Mouse (Mus musculus) WW6 (cell line): Measurements from ENCODE around the gene Olfr68.
A peak's percentile ranks its signal among the peaks of the same experiment; 100 is the strongest.
"Not testable (repeated sequence)": the region's sequence is repeated elsewhere in the genome, so short reads cannot be mapped to it uniquely, and the experiment has no call there.

Experiments
- DNase-seq: peaks from one replicate; pipeline ENCODE4 v3.0.0-alpha.2; 2013; ENCODE audit warnings: low read depth, low spot score

The Olfr68 gene

GRCm38 (mm10) chr7:103779598-103779997, at the start of gene Olfr68:
Gene Olfr68 (minus strand): TSS chr7:103779698.
- no peak for DNase-seq

DNA sequence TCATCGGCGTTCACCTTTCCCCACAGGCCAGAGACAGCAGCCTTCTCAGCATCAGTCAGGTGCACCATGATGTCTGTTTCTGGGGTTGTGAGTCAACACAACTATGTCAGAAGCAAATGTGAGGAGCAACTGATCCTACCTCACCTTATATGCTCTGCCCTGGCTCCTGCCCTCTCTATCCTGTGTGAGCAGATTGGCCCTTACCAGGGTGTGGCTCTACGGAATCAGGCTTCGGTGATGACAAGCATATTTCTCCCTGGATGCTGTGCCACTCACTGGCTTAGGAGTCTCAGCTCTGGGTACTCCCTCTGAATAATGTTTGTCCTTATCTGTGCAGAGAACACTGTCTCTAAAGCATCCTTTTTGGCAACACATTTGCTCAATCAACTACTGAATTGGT, 48.3 kb upstream of the Olfr68 start, which contains the start of gene Hbb-bs:
Hbb-bs (minus strand) TSS at position 289 of the 400 bp plus-strand sequence.
- DNase-seq = no peak

GRCm38 (mm10) chr7:103827139-103827538, 47.6 kb upstream of the Olfr68 start:
- DNase-seq = not testable (repeated sequence)

GRCm38 (mm10) chr7:103826255-103826887, 46.9 kb upstream of the Olfr68 start:
- DNase-seq = no peak

GRCm38 (mm10) chr7:103825536-103826254, 46.2 kb upstream of the Olfr68 start:
- DNase-seq = no peak

DNA sequence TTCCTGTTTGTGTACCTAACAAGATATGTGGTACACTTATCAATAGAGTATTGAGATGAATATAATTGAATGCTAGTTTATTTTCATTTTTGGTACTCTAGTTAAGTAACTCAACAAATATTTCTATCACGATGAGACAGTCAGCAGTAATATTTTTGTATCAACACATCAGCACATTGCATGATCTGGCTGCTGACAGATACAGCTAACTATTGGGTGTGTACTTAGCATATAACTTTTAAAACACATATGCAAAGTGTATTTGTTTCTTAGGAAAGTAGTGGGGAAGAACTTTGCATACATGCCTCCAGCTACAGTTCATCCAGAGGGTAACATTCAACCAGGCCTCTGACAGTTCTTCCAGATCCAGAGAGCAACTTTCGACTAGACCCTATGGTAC, 45.1 kb upstream of the Olfr68 start:
- no peak for DNase-seq

- not testable (repeated sequence) for DNase-seq
Observed at GRCm38 (mm10) chr7:103815085-103815484, 35.6 kb upstream of the Olfr68 start.

- no peak for DNase-seq
Observed at GRCm38 (mm10) chr7:103813766-103814165, 34.3 kb upstream of the Olfr68 start, which contains the start of gene Hbb-bt. Gene Hbb-bt (minus strand): TSS chr7:103813996.

DNA sequence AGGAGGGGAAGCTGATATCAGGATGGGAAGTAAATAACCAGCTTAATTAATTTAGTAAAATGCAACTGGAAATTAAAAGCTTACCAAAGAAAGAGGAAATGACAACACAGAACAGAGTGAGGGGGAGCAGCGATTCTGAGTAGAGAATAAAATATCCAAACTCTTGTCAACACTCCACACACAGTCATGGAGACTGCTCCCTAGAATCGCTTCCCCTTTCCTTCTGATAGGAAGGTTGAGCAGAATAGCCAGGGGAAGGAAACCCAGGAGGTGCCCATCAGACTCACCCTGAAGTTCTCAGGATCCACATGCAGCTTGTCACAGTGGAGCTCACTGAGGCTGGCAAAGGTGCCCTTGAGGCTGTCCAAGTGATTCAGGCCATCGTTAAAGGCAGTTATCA, 33.7 kb upstream of the Olfr68 start:
- not testable (repeated sequence) for DNase-seq

GRCm38 (mm10) chr7:103812174-103812573, 32.7 kb upstream of the Olfr68 start:
- DNase-seq = no peak

GRCm38 (mm10) chr7:103811223-103811845, 31.8 kb upstream of the Olfr68 start:
- no peak for DNase-seq

DNA sequence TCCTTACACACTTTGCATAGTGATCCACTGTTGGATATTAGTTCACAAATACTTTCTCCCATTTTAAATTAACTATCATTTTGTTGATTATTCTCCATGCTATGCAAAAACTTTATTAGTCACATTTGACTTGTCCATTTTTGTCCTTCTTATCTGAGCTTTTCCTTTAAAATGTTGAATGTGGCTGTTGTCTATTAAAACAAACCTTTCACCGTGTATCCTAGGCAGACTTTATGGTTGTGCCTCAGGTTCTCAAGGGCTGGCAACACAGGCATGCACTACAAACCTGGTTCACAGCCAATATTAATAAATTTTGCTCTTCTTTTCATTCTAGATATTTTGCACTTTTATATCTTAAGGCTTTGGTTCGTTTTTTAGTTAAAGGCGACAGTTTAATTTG, 31.2 kb upstream of the Olfr68 start:
- no peak for DNase-seq

GRCm38 (mm10) chr7:103810296-103810695, 30.8 kb upstream of the Olfr68 start:
- DNase-seq = no peak

- no peak for DNase-seq
Observed at GRCm38 (mm10) chr7:103809801-103810155, 30.3 kb upstream of the Olfr68 start.

DNA sequence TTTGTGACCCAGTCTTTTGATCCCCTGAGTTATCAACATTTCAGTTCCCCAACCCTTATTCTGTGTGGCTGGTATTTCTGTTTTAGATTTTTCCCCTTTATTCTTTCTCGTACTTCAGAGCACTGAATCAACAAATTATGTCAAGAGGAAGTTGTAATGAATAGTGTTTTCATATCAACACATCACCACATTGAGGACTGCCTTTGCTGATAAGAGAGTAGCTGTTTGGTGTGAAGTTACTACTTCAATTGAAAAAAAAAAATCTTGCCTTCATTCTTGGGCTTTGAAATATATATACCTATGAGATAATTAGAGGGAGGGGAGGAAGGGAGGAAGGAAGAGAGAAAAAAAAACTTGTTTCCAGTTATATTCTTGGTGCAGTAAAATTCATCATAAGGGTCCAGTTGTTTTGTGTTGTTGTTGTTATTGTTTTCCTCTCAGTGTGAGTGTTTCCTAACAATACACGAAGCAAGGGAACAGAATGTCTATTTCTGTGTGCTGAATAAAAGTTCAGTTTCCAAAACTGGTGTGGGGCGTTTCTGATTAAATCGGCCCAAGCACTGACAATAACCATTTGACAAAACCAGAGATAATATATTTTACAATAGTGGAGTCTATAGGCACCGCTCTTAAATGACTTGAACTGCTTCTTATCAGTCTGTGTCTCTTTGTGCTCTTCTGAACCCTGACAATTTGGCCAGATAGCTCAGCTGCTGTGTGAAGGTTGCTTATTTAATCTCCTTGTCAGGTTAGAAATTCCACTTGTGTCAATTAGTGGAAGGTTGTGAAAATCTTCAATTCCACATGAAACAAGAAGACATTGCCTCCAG, 29.7 kb upstream of the Olfr68 start:
- DNase-seq = no peak

GRCm38 (mm10) chr7:103808120-103808519, 28.6 kb upstream of the Olfr68 start:
- DNase-seq = not testable (repeated sequence)

DNA sequence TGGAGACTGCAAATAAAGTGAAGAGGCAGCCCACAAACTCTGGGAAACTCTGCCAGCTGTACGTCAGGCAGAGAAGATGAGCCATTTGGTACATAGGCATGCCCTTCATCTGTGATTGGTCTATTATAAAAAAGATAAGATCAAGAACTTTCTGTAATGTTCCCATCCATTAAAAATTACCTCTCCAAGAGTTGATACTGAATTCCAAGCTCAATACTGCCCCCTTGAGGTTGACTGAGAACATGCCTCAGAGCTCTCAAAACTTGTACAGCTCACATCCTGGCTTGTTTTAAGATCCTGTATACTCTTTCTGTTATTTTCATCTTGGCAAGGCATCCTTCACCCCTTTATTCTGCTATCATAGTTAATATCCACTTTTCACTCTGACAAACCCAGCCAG, 27.4 kb upstream of the Olfr68 start:
- DNase-seq = peak; percentile 11

DNA sequence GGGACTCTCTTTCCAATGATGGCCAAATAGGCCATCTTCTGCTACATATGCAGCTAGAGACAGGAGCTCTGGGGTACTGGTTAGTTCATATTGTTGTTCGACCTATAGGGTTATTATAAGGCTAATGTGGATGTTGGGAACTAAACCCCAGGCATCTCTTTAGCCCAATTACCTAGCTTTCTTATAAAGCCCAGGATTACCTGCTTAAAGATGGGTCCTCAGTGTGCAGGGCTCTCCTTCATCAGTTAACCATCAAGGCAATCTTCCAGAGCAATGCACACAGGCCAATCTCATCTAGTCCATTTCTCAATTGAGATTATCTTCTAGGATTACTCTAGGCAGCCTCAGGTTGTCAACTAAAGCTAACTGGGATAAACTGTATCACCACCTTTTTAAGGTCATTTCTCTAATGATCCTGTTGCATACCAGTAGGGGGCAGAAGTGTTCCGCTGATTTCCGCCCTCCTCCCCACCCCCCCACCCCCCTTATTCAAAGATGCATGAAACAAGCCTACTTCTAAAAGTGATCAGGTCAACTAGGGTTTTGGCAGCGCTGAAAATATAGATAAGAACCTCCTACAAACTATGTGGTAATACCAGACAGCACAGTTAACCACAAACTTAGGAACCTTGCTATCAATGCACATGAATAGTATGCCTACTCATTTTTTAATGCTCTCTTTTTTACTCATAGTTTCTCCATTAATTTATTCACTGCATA, 13.3 kb upstream of the Olfr68 start:
- no peak for DNase-seq

GRCm38 (mm10) chr7:103791721-103792120, 12.2 kb upstream of the Olfr68 start, which contains the start of gene Olfr67:
Gene Olfr67 (minus strand): TSS chr7:103791821.
- no peak for DNase-seq

DNA sequence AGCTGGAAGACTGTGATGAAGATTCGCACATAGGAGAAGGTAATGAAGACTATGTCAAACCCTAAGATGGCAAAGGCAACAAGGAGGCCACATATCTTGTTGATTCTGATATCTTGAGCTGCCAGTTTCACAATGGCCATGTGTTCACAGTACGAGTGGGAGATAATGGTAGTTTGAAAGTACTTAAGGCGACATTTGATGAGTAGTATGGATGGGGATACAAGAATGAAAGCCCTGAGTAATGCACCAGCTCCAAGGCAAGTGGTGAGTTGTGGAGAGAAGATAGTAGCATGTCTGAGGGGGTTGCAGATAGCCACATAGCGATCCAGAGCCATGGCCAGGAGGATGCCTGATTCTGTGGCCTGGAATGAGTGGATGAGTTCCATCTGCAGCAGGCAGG, 1.8 kb downstream of the Olfr68 start:
- not testable (repeated sequence) for DNase-seq

DNA sequence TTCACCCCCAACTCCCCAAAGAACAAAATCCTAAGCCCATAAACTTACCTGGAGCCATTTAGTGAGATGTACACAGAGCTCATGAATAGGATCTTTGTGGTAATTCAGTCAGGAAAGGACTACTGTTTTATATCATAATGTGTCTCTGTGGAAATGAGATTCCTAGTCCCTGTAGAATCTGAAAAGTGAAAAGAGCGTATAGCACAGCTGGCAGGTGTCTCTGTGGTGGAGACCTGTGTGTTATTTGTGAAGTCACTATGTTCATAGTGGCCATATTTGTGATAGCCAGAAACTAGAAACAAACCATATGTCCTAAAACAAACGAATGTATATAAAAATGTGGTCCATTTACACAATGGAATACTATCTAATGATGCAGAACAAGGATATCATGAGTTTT, 8.0 kb downstream of the Olfr68 start, which contains the start of gene Olfr69:
Olfr69 (minus strand) TSS at position 101 of the 400 bp plus-strand sequence.
- no peak for DNase-seq
